Mouse (Mus musculus) retina, postnatal 1 day (tissue): Measurements from ENCODE around the gene Mgat4e.

Experiments
- DNase-seq: peaks from one replicate; pipeline ENCODE4 v3.0.0-alpha.2; 2012

The Mgat4e gene

DNA sequence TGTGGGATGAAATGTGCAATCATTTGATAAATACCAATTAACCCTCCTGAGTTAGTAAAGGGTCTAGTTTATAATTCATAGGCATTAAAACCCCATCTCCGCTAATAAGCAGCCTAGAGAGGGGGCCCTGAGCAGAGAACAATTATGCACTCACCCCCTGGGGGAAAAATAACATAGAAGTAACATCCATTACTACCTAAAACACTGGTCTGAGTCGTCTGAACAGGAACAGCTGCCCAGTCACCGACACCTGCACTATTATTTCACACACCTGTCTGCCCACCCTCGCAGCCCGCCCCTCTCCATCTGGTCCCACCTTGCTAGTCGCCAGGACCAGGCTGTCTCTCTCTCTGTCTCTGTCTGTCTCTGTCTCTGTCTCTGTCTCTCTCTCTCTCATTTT is 36.9 kb downstream of the Mgat4e start:
- no peak for DNase-seq

DNA sequence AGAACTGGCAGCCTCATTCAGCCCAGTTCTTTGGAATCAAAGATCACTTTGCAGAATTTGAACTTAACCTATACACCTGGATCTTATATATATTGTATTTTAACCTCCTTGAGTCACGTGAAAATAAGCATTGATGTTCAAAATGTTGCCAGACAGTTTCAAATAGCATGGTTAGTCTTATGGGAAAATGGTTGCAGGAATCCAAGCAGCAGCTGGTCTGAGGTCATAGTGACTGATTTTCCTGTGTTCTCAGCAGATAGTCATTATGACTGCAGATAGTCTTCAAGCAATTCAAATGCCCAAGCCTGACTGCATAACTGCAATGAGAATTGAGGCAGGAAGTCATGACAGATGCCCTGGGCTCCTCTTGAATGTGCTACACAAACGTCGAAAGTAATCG is 37.3 kb downstream of the Mgat4e start:
- DNase-seq = no peak

DNA sequence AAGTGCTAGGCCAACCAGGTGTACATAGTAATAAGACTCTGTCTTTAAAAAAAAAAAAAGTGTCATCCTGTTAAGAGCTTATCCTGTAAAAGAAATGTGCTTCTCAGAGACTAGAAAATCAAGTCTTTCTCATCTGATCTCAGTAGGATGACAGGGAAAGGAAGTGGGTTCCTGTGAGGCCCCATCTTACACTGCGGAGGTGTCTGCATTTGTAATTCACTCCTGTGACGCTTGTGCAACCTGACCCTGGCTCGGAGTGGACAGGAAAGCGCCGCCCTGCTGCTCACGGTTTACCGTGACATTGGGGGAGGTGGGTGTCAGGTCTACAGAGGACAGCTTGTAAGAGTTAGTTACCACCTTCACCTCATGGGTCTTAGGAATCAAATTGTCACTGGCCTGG is 39.5 kb downstream of the Mgat4e start:
- no peak for DNase-seq

DNA sequence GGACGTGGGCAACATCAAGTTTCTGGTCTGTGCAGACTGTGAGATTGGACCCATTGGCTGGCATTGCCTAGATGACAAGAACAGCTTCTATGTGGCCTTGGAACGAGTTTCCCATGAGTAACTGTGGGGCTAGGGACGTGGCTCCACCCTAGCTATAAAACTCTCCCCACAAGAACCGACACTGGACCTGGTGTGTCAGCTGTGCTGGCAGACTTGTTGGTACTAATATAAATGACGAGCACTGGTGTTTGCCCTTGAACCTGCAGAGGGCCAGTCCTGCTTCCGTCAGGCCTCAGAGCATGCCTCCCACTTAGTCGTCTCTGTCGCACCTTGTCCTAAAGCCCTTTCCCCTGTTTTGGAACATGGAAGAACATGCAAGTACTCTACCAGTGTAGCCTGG is 43.3 kb downstream of the Mgat4e start:
- DNase-seq = no peak

DNA sequence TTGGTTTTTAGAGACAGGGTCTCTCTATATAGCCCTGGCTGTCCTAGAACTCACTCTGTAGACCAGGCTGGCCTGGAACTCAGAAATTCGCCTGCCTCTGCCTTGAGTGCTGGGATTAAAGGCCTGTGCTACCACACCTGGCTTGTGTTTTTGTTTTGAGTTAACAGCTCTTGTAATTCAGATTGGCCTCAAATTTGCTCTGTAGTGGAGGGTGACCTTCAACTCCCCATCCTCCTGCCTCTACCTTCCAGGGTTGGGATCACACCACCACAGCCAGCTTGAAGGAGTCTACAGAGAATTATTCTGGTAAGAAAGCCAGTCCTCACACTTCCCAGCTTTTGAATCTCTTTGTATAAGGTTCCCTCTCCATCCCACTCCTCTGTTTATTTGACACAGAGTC is 48.6 kb downstream of the Mgat4e start:
- DNase-seq = no peak

DNA sequence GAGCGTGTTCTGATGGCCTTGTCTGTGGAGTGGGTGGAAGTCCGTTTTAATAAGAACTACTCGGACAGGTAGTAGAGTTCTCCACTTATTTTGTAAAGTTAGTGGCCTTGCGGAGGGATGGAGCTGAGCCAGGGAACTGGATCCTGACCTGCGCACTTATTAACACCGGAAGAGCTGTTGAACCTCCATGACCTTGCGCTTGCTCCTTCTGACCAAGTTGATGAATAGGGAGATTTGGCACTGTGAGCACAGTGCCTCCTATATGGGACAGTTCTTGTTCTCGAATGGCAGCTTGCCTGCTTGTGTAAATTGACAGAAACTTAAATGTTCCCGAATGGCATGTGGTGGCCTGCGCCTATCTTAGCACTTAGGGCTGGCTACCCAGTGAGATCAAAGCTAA is 53.5 kb downstream of the Mgat4e start:
- DNase-seq = no peak

DNA sequence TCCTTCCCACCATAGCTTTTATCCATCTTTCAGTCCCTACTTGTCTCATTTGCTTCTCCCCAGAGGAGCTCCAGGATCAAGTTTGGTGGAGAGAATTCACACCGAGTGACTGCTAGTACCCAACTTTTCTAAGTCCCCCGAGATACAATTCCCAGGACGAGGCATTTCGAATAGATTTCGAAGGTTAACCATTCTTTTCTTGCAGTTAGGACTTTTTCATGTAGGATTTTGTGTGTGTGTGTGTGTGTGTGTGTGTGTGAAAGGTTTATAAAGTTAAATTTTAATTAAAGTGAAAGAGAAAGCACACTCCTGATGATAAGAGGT is 54.3 kb downstream of the Mgat4e start:
- no peak for DNase-seq

DNA sequence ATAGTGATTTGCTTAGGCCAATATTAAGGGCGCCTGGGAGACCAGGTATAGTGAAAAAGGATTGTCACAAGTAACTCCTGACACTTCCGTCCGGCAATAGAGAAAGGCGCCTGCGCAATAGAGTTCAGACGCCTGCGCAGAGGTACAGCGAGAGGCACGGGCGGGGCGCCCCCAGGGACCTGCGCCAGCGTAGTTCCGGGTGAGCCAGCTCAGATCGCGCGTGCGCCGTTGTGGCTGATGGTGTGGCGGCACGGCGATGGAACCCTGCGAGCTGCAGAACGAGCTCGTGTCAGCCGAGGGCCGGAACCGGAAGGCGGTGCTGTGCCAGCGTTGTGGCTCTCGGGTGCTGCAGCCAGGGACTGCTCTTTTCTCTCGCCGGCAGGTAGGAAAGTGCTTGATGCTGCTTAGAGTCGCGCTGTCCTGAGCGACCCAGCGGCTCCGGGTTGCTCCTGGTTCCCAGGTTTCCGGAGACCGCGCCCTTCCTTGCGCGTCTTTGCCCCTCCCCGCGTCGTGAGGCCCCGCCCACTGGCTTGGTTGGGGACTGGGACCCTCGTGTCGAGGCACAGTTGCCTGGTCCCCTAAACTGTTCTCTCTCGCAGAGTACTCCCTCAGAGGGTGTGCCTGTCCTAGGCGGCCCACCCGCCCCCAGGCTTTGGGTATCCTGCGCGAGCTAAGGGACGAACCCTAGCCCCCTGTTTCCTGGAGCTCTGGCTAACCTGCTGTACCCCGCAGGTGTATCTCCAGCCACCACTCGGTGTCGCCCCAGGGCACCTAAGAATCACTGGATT is 54.9 kb downstream of the Mgat4e start, which contains the start of gene Rabif:
Gene Rabif (plus strand): TSS at position 221 of the 788 bp plus-strand sequence.
- DNase-seq = peak; percentile 98

DNA sequence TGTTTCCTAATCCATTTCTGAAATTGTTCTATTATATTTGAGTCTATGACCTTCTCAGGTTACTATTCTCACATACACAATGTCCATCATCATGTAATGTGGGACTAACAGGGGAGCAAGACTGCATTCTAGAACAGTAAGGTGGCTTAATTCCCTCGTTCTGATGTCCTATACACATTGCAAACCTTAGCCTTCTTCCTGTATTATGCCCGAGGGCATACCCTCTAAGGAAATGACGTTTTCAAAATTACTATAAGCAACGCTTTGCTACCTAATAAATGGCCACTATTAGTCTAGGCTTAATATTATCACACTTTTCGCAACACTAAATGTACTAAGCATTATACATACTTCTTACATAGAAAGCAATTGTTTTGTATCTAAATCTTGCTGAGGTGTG is 55.5 kb downstream of the Mgat4e start:
- DNase-seq = no peak

DNA sequence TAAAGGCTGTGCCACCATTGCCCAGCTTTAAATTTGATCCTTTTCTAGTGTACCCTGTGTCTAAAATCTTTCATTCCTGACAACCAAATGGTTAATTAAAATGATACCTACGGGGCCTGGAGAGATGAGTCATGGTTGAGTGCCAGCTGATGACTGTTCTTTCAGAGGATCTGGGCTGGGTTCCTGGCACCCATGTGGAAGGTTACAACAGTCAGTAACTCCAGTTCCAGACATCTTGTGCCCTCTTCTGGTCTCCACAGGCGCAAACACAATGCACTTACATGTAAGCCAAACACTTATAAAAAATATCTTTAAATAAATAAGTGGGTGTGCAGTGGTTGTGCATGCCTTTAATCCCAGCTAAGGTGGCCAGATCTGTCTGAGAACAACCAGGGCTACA is 56.0 kb downstream of the Mgat4e start:
- no peak for DNase-seq

DNA sequence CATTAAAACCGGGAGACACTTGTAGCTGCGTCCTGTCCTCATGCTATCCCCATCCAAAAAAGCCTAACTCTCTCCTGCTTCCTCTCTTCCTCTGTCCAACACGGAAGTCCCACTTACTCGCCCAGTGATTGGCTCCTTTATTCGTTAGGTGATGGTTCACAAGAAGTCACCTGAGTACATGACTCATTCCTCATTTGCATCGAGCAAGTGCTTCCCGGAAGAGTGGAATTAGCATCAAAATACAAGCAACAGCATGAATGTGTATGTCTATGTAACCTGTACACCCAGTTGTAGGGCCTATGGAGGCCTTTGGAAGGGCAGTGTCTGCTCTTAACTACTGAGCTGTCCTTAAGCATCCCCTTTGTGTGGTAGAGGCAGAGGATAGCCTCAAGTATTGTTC is 57.2 kb downstream of the Mgat4e start:
- no peak for DNase-seq
